Mouse (Mus musculus) myocyte (in vitro differentiated cells): ENCODE measurements at regions not wholly inside any gene's neighbourhood (a gene's known extent, or its start where the extent isn't known, plus 50 kb on each side); places are given as distances from the start of the nearest gene placed in this dataset.
"Not testable (repeated sequence)": the region's sequence is repeated elsewhere in the genome, so short reads cannot be mapped to it uniquely, and the experiment has no call there.

ENCODE experiments used
- H3K27me3 ChIP-seq: one replicate; pipeline ENCODE4 v1.6.1; 2011; ENCODE audit not compliant: control insufficient read depth, insufficient read depth, insufficient read length
- H3K36me3 ChIP-seq: one replicate; pipeline ENCODE4 v1.6.1; 2011; ENCODE audit not compliant: control insufficient read depth, insufficient read depth
- H3K4me2 ChIP-seq: one replicate; pipeline ENCODE4 v1.6.1; 2011; ENCODE audit warnings: low read depth, control low read depth
- H3K4me3 ChIP-seq: one replicate; pipeline ENCODE4 v1.5.1; 2011; ENCODE audit warnings: mild to moderate bottlenecking, control low read depth, moderate library complexity
- H3K79me2 ChIP-seq: one replicate; pipeline ENCODE4 v1.6.1; 2011; ENCODE audit not compliant: control insufficient read depth, insufficient read depth
- H3ac ChIP-seq: one replicate; pipeline ENCODE4 v1.6.1; 2011; ENCODE audit not compliant: control insufficient read depth, insufficient read length
- CEBPB ChIP-seq: IDR thresholded peaks from 2 replicates; pipeline ENCODE4 v1.6.1; 2011; ENCODE audit warnings: mild to moderate bottlenecking, moderate library complexity; ENCODE audit not compliant: poor library complexity, insufficient read depth, severe bottlenecking
- E2F4 ChIP-seq: IDR thresholded peaks from one replicate; pipeline ENCODE4 v1.6.1; 2011; ENCODE audit warnings: mild to moderate bottlenecking, control low read depth, moderate library complexity; ENCODE audit not compliant: insufficient read depth
- MAX ChIP-seq: IDR thresholded peaks from one replicate; pipeline ENCODE4 v1.6.1; 2011; ENCODE audit warnings: low read depth, mild to moderate bottlenecking, control low read depth
- MYOD1 ChIP-seq, 3 experiments: IDR thresholded peaks; one replicate each; pipeline ENCODE4 v1.6.1; 2011; ENCODE audit warnings: control low read depth in 2 of 3, low read depth in 2 of 3, mild to moderate bottlenecking in 2 of 3, moderate library complexity in 1 of 3; ENCODE audit not compliant: insufficient read length in 2 of 3, control insufficient read depth in 1 of 3
- MYOG ChIP-seq, 3 experiments: IDR thresholded peaks; one replicate each; pipeline ENCODE4 v1.6.1; 2011; ENCODE audit warnings: control low read depth in 2 of 3, low read depth in 2 of 3, mild to moderate bottlenecking in 2 of 3; ENCODE audit not compliant: insufficient read length in 2 of 3, control insufficient read depth in 1 of 3, insufficient read depth in 1 of 3
- POLR2A ChIP-seq: IDR thresholded peaks from one replicate; pipeline ENCODE4 v1.6.1; 2011; ENCODE audit warnings: low read depth, mild to moderate bottlenecking, control low read depth, moderate library complexity; ENCODE audit not compliant: insufficient read length
- POLR2AphosphoS2 ChIP-seq: IDR thresholded peaks from one replicate; pipeline ENCODE4 v1.6.1; 2011; ENCODE audit warnings: low read depth, control low read depth; ENCODE audit not compliant: insufficient read length
- REST ChIP-seq: IDR thresholded peaks from one replicate; pipeline ENCODE4 v1.6.1; 2011; ENCODE audit warnings: mild to moderate bottlenecking, control low read depth, moderate library complexity; ENCODE audit not compliant: insufficient read depth, insufficient read length
- SRF ChIP-seq: IDR thresholded peaks from one replicate; pipeline ENCODE4 v1.6.1; 2011; ENCODE audit warnings: low read depth; ENCODE audit not compliant: control insufficient read depth, insufficient read length
- TCF12 ChIP-seq: IDR thresholded peaks from one replicate; pipeline ENCODE4 v1.6.1; 2011; ENCODE audit warnings: mild to moderate bottlenecking, control low read depth; ENCODE audit not compliant: poor library complexity, insufficient read depth, severe bottlenecking
- TCF3 ChIP-seq: IDR thresholded peaks from one replicate; pipeline ENCODE4 v1.6.1; 2011; ENCODE audit warnings: low read depth, control low read depth; ENCODE audit not compliant: insufficient read length
- USF1 ChIP-seq: IDR thresholded peaks from one replicate; pipeline ENCODE4 v1.6.1; 2011; ENCODE audit warnings: low read depth, mild to moderate bottlenecking, control low read depth, moderate library complexity

- no peak for TF ChIP-seq REST
- no peak for TF ChIP-seq MYOD1 (IDR thresholded peaks at IDR 0.05; ENCODE audit: control insufficient read depth in 1 of 3, insufficient read length in 2 of 3, low read depth in 2 of 3)
- TF ChIP-seq CEBPB = no peak
- TF ChIP-seq POLR2A = no peak
- TF ChIP-seq TCF12 = no peak
- TF ChIP-seq MYOG (IDR thresholded peaks at IDR 0.05; ENCODE audit: control insufficient read depth in 1 of 3, insufficient read depth in 1 of 3, insufficient read length in 2 of 3, low read depth in 2 of 3) = no peak
- TF ChIP-seq MAX = no peak
- no peak for TF ChIP-seq POLR2AphosphoS2
- TF ChIP-seq E2F4 = no peak
- no peak for TF ChIP-seq SRF
- TF ChIP-seq TCF3 = no peak
- Histone ChIP-seq H3K4me3 (no peak overlapping the region), H3K27me3 (no peaks in the 10 kb centered on the region), H3K36me3 (no peaks in the 10 kb centered on the region), H3K79me2 (no peaks in the 10 kb centered on the region), H3ac (no peak overlapping the region), H3K4me2 (no peak overlapping the region)
These were observed 480.0 kb upstream of the Cdh9 start for GRCm38 (mm10) chr15:16248595-16248994.

DNA sequence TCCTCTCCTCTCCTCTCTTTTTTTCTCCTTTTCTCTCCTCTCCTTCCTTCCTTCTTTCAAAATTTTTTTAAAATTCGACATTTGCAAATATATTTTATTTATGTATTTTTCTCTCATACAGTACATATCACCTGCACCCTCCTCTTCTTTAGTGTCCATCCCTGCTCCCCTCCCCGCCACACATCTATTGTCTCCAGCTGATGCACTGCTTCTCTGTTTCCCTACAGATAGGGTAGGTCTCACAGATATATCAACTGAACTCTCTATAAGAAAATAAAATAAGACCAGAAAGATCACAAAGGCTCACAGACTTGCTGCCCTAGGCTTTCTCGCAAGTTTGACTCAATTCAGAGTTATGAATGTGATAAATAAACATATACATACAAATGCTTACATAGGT, 443.4 kb upstream of the Cdh9 start:
- no peak overlapping the region for H3K4me2 ChIP-seq
- H3K36me3 ChIP-seq = no peaks in the 10 kb centered on the region
- H3ac ChIP-seq = no peak overlapping the region
- no peaks in the 10 kb centered on the region for H3K27me3 ChIP-seq
- no peak for TF ChIP-seq SRF
- no peak for TF ChIP-seq TCF3
- no peak for TF ChIP-seq POLR2A
- no peak for TF ChIP-seq REST
- no peak overlapping the region for H3K4me3 ChIP-seq
- no peaks in the 10 kb centered on the region for H3K79me2 ChIP-seq

GRCm38 (mm10) chr15:16294553-16294952, 434.0 kb upstream of the Cdh9 start:
- not testable (repeated sequence) for H3K36me3 ChIP-seq, H3K79me2 ChIP-seq, H3ac ChIP-seq, H3K4me2 ChIP-seq, H3K4me3 ChIP-seq, H3K27me3 ChIP-seq

- Histone ChIP-seq H3K36me3 (no peaks in the 10 kb centered on the region), H3K4me3 (no peak overlapping the region), H3K4me2 (no peak overlapping the region), H3K27me3 (no peaks in the 10 kb centered on the region), H3K79me2 (no peaks in the 10 kb centered on the region), H3ac (no peak overlapping the region)
- TF ChIP-seq POLR2AphosphoS2 (no peak), CEBPB (no peak), MAX (no peak), USF1 (no peak), TCF12 (no peak), POLR2A (no peak), MYOD1 (IDR thresholded peaks at IDR 0.05; ENCODE audit: control insufficient read depth in 1 of 3, insufficient read length in 2 of 3, low read depth in 2 of 3) (no peak), TCF3 (no peak), SRF (no peak), MYOG (IDR thresholded peaks at IDR 0.05; ENCODE audit: control insufficient read depth in 1 of 3, insufficient read depth in 1 of 3, insufficient read length in 2 of 3, low read depth in 2 of 3) (no peak), E2F4 (no peak), REST (no peak)
These were observed 418.9 kb upstream of the Cdh9 start for GRCm38 (mm10) chr15:16309678-16310077.

DNA sequence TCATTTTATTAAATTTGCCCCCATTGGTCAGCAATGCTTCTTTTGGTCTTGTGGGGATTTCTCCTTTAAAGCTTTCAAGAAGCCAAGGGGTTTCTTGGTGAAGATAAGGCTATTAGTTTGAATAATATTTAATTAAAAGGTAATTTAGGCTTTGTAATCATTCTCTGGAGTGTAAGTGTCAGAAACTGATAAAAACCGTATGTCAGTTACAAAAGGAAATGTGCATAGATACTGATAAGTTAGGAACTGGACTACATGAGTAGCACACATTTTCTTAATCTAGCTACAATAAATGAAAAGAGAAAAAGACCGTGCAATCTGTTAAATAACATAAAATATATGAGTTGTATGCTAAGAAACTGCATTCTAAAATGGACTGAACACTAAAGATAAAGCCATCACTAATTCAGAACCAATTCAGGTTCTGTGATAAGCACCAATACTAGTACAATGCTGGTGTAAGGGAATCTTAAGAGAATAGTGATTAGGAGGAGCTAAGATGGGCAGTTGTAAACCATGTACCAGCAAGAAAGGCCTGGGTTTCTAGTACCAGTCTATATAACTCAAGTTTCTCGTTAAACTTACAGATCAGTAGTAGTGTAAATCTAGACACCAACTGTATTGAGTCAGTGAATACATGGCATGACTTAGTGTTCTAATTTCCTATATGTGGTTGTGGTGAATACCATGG, 416.5 kb upstream of the Cdh9 start:
- H3ac ChIP-seq = no peak overlapping the region
- no peak for TF ChIP-seq REST
- TF ChIP-seq USF1 = no peak
- no peaks in the 10 kb centered on the region for H3K36me3 ChIP-seq
- no peaks in the 10 kb centered on the region for H3K27me3 ChIP-seq
- H3K4me2 ChIP-seq = no peak overlapping the region
- H3K4me3 ChIP-seq = no peak overlapping the region
- no peaks in the 10 kb centered on the region for H3K79me2 ChIP-seq

GRCm38 (mm10) chr15:16312721-16313120, 415.8 kb upstream of the Cdh9 start:
- no peak overlapping the region for H3K4me2 ChIP-seq
- no peaks in the 10 kb centered on the region for H3K36me3 ChIP-seq
- H3K27me3 ChIP-seq = no peaks in the 10 kb centered on the region
- no peaks in the 10 kb centered on the region for H3K79me2 ChIP-seq
- H3K4me3 ChIP-seq = no peak overlapping the region
- TF ChIP-seq SRF (no peak), MAX (no peak), POLR2A (no peak), MYOG (IDR thresholded peaks at IDR 0.05; ENCODE audit: control insufficient read depth in 1 of 3, insufficient read depth in 1 of 3, insufficient read length in 2 of 3, low read depth in 2 of 3) (no peak), TCF3 (no peak), REST (no peak)
- H3ac ChIP-seq = no peak overlapping the region
